Mouse (Mus musculus) liver, adult 2 months (tissue): ENCODE results near the gene Gse1.

Experiments
- CTCF ChIP-seq: fragments of 200-500 bp; IDR thresholded peaks from 2 replicates; pipeline ENCODE4 v1.5.1; 2011; ENCODE audit warnings: low read depth, low read length, control low read depth
- POLR2A ChIP-seq: fragments of 200-500 bp; IDR thresholded peaks from 2 replicates; pipeline ENCODE4 v1.6.1; 2011; ENCODE audit warnings: low read length, control low read depth; ENCODE audit not compliant: insufficient read depth; ENCODE audit errors: extremely low read depth

DNA sequence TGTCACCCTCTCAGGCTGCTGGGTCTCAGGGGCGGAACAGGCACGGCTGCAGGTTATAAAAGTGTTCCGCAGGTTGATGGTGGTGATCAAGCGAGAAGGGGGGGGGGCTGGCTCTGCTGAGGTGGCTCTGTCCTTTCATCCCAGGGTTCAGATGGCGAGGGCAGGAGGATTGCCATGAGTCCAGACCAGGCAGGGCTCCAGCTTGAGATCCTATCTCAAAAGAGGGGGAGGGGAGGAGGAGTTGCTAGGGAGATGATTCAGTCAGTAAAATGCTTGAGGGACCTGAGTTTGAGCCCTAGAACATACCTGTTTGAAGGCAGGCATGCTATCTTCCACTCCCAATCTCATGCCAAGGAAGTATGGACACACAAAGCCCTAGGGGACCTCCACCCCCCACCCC lies 332.3 kb downstream of the Gse1 start:
- no peak for TF ChIP-seq CTCF
- TF ChIP-seq POLR2A = no peak
